Mouse (Mus musculus): ENCODE results near the gene Mast4. TPM values are rescaled to one million over a fixed set of nuclear protein-coding genes. Genes with fewer than 3 reads are reported as not detected.

Mast4 gene
- total RNA-seq, 1 experiment from 2014 or later: 22.1 TPM

DNA sequence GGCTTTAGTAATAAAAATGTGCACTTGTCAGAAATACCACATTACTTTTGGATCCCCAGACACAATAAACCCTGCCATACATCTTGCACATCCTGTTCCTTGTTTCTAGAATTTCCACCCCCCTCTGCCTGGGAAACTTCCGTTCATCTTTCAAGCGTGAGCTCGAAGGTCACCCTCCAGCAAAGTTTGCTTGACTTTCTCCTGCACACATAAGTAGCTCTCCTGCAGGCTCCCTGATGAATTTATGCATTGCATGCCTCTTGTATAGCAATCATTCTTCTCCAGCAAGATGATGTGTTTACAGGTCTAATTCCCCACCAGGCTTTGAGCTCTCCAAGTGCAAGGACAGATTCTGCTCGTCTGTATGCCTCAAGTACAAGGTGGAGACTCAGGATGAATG, 415.7 kb downstream of the Mast4 start:
- no peak for ATAC-seq (ENCODE audit: extremely low read depth, insufficient number of reproducible peaks, low FRiP score, poor library complexity, severe bottlenecking)

DNA sequence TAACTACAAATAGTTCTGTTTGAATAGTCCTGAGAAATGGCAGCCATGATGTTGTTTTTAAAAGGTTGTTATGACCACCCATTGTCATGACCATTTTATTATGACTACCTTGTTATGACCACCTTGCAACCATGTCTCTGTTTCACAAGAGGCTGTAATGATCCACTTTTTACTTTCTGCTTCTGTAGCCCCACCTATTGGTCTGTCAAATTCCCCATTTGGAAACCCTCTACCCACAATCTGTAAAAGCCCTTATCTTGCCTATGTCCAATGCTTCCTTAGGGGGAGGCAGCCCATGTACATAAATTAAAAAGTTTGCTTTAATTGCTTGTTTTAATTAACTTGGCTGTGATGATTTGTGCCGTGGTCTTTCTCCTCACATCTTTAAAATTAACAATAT, 419.0 kb downstream of the Mast4 start:
- ATAC-seq (ENCODE audit: extremely low read depth, insufficient number of reproducible peaks, low FRiP score, poor library complexity, severe bottlenecking): no peak

- no peak for ATAC-seq (ENCODE audit: extremely low read depth, insufficient number of reproducible peaks, low FRiP score, poor library complexity, severe bottlenecking)
Observed at GRCm38 (mm10) chr13:102914800-102915199, 419.5 kb downstream of the Mast4 start.

GRCm38 (mm10) chr13:102913919-102914318, 420.4 kb downstream of the Mast4 start:
- ATAC-seq (ENCODE audit: extremely low read depth, insufficient number of reproducible peaks, low FRiP score, poor library complexity, severe bottlenecking): no peak

DNA sequence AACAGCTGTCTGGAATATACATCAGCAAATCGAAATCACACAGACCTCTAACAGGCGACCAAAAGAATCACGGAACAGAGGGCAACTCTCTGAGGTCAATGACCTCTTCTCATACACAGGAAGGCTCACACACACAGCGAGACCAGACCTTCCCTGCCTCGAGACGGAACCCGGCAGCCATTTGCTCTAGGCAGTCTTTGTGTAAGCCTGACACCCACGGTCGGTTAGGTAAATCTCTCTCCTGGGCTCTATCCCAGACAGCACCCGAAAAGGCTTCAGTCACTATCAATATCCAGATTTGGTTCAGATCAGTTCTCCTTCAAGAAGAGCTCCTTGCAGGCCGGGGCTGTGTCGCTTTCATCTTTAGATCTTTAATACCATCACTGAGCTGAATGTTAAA, 421.4 kb downstream of the Mast4 start:
- no peak for ATAC-seq (ENCODE audit: extremely low read depth, insufficient number of reproducible peaks, low FRiP score, poor library complexity, severe bottlenecking)

DNA sequence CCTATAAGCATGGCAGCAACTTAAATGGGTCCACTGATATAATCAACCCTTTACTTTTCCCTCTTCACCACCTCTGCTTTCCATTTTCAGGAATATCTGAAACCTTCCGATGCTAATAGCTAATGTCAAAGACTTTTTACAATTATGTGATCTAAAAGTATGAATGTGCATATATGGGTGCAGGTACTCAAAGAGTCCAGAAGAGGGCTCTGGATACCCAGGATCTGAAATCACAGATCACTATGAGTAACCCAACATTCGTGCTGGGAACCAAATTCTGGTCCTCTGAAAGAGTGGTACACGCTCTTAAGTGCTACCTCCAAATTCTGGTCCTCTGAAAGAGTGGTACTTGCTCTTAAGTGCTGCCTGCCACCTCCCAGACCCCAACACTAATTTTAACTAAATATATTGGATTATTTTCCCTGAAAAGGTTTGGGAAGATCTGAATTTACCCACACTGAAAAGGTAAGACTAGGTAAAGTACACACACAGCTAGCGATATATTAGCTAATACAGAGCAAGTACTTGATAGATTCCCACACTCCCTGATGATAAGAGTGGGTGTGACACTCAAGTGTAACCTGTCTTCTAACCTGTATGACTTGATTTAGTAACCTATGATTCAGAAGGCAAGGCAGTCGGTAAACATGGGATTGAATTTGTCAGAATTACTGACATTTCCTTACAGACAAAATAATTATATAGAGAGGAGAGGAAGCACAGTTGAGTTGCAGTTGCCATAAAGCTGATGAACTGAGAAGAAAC, 424.5 kb downstream of the Mast4 start:
- no peak for ATAC-seq (ENCODE audit: extremely low read depth, insufficient number of reproducible peaks, low FRiP score, poor library complexity, severe bottlenecking)

DNA sequence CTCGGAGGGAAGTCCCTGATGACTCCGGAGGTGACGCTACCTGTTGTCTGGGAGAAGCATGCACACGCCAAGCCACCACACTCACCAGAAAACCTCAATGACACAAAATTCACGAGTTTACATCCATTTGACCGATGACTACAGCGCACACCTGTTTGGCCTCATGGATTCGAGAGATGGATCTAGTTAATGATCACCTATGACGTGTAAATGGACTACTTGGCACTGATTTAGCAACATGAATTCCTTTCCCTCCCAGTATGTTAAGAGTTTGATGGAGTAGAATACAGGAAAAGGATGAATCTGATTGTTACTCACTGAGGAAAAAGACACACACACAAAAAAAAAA, 427.7 kb downstream of the Mast4 start:
- ATAC-seq (ENCODE audit: extremely low read depth, insufficient number of reproducible peaks, low FRiP score, poor library complexity, severe bottlenecking): no peak

DNA sequence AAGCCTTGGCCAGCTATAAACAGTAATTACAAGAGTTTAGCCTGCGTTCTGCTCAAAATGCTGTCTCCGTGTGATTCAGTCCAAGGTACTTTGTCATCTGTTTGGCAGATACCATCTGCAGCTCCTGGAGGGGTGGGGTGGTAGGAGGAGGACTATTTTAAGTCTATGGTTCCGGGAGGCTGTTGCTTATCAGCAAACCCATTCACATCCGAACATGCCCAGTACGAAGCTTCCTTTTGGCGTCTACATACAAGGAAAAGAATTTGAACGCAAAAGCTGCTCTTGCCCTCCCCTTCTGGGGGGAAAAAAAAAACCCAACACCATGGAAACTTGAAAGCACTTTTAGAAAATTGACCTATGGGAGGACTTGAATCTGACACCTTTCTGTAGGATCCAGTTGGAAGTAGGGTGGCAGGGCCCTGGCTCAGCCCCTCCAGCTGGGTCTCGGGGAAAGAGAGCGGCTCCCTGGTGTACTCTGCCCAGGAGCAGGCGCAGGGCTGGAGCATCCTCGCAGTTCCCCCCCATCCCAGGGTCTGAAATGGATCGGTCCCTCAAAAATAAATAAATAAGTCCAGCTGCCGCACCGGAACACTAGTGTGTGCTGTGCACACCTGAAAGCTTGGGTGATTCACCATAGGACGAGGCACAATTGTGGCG, 428.2 kb downstream of the Mast4 start:
- ATAC-seq (ENCODE audit: extremely low read depth, insufficient number of reproducible peaks, low FRiP score, poor library complexity, severe bottlenecking): peak; percentile 83

GRCm38 (mm10) chr13:102905361-102905950, 428.8 kb downstream of the Mast4 start:
- no peak for ATAC-seq (ENCODE audit: extremely low read depth, insufficient number of reproducible peaks, low FRiP score, poor library complexity, severe bottlenecking)

DNA sequence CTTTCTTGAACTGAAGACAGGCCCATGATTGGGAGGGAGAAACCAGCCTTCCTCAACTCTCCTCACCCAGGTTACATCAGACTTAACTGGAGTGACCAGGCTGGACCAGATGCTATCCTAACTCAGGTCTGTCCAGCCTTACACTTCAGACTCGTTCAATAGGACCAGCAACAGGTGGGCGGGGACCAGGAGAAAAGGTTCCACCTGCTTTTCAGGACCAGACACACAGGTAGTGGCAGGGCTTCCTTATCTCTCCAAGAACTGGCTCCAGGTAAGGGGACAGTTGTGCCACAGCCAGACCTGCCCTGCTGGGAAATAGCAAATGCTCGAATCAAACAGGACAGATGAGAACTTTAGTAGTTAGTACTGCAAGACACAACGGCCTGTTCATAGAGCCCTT, 430.6 kb downstream of the Mast4 start:
- ATAC-seq (ENCODE audit: extremely low read depth, insufficient number of reproducible peaks, low FRiP score, poor library complexity, severe bottlenecking): no peak

- no peak for ATAC-seq (ENCODE audit: extremely low read depth, insufficient number of reproducible peaks, low FRiP score, poor library complexity, severe bottlenecking)
Observed at GRCm38 (mm10) chr13:102902123-102902522, 432.2 kb downstream of the Mast4 start.

- no peak for ATAC-seq (ENCODE audit: extremely low read depth, insufficient number of reproducible peaks, low FRiP score, poor library complexity, severe bottlenecking)
Observed at GRCm38 (mm10) chr13:102900531-102900930, 433.8 kb downstream of the Mast4 start.

- ATAC-seq (ENCODE audit: extremely low read depth, insufficient number of reproducible peaks, low FRiP score, poor library complexity, severe bottlenecking): no peak
Observed at GRCm38 (mm10) chr13:102900083-102900420, 434.2 kb downstream of the Mast4 start.

GRCm38 (mm10) chr13:102899253-102900082, 434.8 kb downstream of the Mast4 start:
- peak; percentile 6 for ATAC-seq (ENCODE audit: extremely low read depth, insufficient number of reproducible peaks, low FRiP score, poor library complexity, severe bottlenecking)

GRCm38 (mm10) chr13:102898374-102899131, 435.7 kb downstream of the Mast4 start:
- peak; percentile 37; the same call in 1 of the 2 replicates for ATAC-seq (ENCODE audit: extremely low read depth, insufficient number of reproducible peaks, low FRiP score, poor library complexity, severe bottlenecking)

DNA sequence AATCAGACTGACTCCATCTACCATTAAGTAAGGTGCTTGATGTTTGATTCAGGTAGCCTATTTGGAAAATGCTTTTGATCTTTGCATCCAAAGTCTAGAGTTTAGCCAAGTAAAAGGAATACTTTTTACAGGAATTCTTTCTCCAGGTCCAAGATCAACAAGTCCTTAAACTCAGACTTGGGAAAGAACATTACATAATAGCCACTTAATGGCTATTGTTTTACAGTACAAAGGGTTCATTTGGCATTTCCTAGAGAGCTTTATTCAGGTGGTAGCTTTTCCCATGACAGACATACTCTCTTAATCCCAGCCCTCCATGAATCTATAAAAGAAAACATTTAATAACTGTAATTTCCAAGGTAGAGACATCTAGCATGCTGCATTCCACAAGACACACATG, 438.0 kb downstream of the Mast4 start:
- no peak for ATAC-seq (ENCODE audit: extremely low read depth, insufficient number of reproducible peaks, low FRiP score, poor library complexity, severe bottlenecking)

DNA sequence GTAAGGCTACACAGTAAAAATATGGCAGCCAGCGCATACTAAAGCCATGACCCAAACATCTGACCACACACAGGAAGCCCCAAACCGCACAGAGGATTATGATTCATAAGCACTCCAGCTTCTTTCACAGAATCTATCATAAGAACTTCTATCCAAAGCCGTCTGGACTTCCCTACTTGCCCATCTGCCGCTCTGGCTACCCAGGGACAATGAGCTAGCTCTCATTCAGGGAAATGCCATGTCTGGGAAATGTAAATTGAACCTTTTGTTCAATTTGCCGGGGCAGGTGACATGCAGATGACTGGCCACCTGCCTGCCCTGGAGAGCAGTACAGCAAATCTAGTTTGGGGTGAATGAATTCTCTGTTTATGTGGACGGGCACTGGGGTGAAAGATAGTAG, 438.4 kb downstream of the Mast4 start:
- 0 out of 2 replicates have a peak, but pooled peaks have one; percentile 28 for ATAC-seq (ENCODE audit: extremely low read depth, insufficient number of reproducible peaks, low FRiP score, poor library complexity, severe bottlenecking)

GRCm38 (mm10) chr13:102894287-102895234, 439.7 kb downstream of the Mast4 start:
- ATAC-seq (ENCODE audit: extremely low read depth, insufficient number of reproducible peaks, low FRiP score, poor library complexity, severe bottlenecking): peak; percentile 10; the same call in 1 of the 2 replicates
